Mouse (Mus musculus): ENCODE measurements at regions not wholly inside any gene's neighbourhood (a gene's known extent, or its start where the extent isn't known, plus 50 kb on each side); places are given as distances from the start of the nearest gene placed in this dataset.

- peak; percentile 54 for DNase-seq
These were observed 439.4 kb upstream of the Kif2a start for GRCm38 (mm10) chr13:107461048-107461912.

- no peak for DNase-seq
These were observed 436.8 kb upstream of the Kif2a start for GRCm38 (mm10) chr13:107458730-107459129.

DNA sequence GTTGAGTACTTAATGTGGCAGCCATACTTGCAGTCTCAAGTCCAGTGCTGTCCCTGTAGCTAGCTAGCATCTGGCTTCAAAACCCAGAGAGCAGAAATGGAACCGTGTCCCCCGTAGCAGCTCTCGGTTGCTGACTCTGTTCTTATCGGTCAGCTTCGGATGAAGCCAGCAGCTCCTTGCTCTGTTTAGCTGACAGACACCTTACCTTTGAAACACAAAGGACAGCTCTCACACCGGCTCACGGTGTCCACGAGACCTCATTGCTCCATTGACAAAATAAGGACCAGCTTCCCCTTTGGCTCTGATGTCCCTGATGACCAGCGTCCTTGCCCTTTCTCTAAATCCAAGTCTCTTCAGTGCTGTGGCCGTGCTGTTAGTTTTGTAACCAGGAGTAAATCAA is 435.3 kb upstream of the Kif2a start:
- no peak for DNase-seq

DNA sequence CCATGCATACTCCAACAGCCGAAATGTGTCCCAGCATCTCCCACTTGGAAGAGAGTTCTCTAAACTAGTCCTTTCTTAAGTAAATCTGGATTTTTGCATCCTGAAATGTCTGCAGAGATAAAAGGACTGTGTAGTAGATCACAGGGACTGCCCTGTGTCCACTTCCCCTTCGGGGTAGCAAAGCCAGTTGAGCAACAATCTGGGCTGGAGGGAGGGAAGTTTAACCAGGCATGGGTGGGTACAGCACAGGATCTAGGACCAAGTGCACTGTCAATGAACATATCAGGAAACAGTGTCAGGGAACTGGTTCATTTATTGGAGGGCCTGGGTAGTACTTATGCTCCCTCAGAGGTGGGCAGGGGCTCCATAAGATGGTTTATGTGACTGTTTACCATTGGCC is 434.5 kb upstream of the Kif2a start:
- DNase-seq = no peak

DNA sequence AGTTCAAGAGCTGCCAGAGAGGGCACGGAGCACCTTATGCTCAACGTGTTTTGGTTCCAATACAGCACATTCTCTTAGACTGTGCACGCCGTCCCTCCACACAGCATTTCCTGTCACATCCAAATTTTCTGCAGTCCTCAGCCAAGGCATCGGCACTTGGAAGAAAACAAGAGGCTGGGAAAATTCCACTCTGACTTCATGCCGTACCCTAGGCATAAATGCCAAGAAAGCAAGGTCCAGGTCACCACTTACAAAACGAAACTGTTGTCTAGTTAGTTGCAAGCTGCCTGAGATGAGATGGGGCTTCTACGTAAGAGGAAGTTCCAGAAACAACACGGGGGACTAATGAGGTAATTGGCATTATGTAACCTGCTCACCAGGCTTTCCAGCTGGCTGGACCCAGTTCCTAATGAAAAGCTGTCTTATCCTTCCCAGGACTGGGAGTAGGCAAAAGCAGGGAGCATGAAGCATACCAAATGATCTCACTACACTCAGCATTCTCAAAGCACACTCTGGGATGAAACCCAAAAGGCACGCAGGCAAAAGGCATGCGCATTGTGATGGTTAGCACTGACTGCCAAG is 427.8 kb upstream of the Kif2a start:
- peak; percentile 9 for DNase-seq

DNA sequence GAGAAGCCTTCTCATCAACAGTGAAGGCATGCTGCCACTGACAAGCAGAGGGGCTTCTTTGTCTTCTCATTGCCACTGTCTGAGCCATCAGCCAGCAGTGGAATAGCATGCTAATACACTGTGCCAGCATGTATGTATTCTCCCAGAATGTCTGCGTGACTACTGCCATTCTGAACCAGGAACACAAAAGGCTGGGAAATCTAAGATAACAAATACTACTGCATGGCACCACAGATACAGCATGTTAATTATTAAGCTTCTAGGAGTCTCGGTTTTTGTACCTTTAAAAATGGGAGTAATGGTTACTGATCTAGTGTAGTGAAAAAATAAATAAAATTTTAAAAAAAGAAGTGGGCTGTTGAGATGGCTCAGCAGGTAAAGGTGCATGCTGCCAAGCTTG is 425.9 kb upstream of the Kif2a start:
- no peak for DNase-seq

DNA sequence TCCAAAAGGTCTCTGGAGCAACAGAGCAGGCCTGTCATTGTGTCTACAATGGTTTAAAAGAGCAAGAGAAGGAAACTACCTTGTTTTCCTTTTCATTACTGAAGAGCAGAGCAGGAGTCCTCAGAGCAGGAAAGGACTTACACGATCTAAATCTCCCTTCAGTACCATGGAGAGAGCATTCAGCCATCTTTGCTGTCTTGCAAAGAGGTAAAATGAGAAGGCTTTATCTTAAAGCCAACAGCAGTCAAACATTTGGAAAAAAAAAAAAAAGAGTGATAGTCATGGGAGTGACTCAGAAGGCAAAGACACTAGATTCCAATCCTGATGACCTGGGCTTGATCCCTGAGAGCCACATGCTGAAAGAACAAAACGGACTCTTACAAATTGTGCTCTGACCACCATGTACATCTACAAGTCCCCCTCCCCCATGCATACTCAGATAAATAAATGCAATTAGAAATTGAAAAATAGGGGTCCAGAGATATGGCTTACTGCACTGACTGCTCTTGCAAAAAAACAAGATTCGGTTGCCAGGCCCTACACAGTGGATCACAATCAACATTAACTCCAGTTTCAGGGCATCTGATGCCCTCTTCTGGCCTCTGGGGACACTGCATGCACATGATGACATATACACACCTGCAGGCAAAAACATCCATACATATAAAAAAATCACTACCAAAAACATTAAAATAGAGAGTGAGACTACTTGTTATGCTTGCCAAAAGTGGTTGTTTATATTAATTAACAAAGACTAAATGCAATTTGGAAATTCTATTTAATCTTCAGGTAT is 397.6 kb upstream of the Kif2a start:
- no peak for DNase-seq

DNA sequence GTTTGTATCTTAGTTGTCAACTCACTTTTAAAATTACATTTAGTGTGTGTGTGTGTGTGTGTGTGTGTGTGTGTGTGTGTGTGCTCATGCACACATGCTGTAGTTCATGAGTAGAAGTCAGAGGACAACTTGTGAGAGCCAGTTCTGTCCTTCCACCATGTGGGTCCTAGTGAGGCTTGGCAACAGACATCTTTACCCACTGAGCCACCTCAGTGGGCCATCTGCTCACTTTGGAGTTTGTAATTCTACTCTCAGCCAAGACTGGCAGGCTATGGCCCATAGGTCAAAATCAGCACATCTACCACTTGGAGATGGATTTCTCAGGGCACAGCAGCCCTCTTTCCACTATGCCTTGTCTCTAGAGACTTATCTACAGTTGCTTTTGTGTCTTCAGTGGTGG is 388.3 kb upstream of the Kif2a start:
- DNase-seq = no peak

GRCm38 (mm10) chr13:107407674-107408026 is 385.7 kb upstream of the Kif2a start:
- DNase-seq = no peak

GRCm38 (mm10) chr13:107406977-107407673 is 385.2 kb upstream of the Kif2a start:
- DNase-seq = peak; percentile 24

- DNase-seq = no peak
These were observed 376.9 kb upstream of the Kif2a start for GRCm38 (mm10) chr13:107398621-107399363.

DNA sequence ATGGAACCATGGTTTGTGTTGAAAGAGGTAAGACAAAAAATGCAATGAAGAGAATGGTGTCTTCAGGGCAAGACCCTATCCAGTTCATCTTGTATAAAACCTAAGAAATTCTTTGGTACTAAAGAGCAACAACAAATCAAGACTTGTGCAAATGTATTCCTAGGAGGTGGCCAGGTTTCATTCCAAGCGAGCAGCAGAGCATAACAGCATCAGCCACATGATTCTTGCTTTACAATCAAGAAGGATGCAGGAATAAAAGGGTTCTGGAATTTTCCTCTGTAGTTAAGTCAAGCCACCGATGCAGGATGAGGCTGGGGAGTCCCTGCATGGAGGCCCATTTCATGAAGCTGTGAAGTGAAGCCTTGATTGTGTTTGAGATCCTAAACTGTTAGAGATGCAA is 374.1 kb upstream of the Kif2a start:
- no peak for DNase-seq

- DNase-seq = no peak
These were observed 372.5 kb upstream of the Kif2a start for GRCm38 (mm10) chr13:107394451-107394850.

DNA sequence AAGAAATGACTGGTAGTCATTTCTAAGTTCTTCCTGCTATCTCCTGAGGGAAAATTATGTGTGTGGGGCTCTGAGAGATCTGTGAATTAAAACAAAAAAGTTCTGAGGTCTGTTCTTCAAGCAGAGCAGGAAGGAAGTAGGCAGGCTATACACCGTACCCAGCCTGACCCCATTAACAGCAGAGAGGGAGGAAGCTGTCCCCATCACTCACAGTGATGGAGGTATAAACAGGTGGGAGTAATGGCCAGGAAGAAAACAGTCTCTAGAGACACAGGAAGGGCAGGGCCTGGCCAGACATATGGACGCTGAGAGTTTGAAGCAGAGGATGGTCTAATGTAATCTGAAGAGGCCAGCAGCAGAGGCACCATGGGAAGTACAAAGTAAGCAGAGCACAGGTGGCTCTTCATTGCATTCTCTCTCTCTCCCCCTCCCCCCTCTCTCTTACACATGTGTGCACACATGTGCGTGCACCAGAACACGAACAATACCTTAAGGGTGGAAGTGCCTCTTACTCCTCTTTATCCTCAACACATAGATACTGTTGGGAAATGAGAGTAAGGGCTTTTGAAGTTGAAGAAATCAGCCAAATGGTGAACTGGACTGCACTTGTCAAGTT is 367.7 kb upstream of the Kif2a start:
- DNase-seq = no peak

- no peak for DNase-seq
These were observed 367.1 kb upstream of the Kif2a start for GRCm38 (mm10) chr13:107389074-107389473.

DNA sequence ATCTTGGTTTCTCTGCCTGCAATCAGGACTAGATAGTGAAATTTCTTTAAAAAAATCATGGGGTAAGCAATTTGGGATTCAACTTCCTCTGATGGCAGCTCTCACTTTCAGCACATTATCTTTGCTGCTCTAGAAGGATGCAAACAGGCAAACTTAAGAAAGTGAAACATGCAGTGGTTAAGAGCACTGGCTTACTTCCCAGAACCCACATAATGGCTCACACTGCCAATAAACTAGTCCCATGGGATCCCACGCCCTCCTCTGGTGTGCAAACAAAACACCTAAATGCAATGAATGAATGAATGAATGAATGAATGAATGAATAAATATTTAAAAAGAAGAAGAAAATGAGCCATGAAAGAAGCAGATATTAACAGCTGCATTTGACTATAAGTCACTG is 356.1 kb upstream of the Kif2a start:
- DNase-seq = no peak

- no peak for DNase-seq
These were observed 350.7 kb upstream of the Kif2a start for GRCm38 (mm10) chr13:107372666-107373065.

DNA sequence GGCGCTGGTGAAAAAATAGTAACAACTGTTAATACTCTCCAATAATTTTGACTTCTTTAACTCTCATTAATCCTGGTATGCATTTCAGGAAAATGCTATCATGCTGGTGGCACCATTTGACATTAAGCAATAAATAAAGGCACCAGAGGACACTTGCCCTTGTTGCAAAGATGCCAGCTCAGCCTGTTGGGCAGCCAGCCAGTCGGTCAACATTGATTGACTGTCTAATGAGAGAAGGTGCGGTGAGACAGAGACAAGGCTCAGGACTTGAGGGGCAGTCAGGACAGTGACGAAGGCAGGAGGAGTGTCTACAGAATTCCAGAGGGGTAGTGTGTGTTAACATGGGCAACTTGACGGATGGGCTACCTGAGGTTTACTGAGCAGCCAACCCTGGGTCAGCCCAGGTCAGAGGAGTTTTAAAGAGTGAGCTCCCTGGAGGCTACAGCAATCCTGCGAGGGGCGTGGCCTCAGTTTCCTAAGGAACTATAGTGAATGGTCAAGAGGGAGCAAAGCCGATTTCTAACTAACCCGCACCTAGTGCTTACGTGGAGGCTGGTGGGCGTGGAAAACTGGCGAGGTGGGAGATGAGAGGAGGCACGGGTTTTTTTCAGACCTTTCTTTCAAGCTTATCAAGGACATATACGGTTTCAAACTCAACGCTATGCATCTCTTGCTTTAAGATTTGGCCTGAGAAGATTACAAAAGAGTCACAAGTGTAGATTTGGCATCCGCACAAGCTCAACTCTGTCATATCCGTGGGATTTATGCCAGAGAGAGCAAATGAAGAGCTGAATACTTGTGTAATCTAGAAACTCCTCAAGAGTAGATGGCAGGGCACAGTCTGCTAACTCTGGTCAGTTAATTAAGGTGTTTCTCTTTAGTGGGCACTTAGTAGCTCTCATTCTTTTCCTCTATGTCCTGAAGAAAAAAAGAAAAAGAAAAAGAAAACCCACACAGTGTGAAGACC is 350.0 kb upstream of the Kif2a start:
- DNase-seq = no peak

- DNase-seq = no peak
These were observed 345.7 kb upstream of the Kif2a start for GRCm38 (mm10) chr13:107367639-107368038.

- no peak for DNase-seq
These were observed 343.8 kb upstream of the Kif2a start for GRCm38 (mm10) chr13:107365766-107366165.

DNA sequence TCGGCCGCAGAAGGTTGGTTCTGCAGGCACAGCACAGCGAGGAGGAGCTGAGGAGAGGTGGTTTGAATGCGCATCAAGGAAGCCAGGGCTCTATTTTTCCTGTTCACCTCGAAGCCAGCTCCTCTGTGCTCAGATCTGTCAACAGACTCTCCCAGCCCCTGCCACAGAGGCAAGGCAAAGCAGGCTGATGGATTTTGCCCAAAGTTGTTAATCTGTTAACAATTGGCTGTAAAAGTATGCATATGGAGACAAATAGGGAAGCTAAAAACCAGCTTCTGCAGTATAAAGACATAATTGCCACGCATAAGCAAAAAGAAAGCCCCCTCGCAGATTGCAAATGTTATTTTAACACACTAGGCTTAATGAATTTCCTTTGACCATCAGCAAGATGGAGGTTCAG is 343.3 kb upstream of the Kif2a start:
- DNase-seq = no peak
